Mouse (Mus musculus) limb, embryonic 10.5 days (tissue): Measurements from ENCODE around the gene Gm10392. TPM values are rescaled to one million over a fixed set of nuclear protein-coding genes. Genes with fewer than 3 reads are reported as not detected.
"Not testable (repeated sequence)": the region's sequence is repeated elsewhere in the genome, so short reads cannot be mapped to it uniquely, and the experiment has no call there.

Experiments used
- DNase-seq: peaks from one replicate; pipeline ENCODE4 v3.0.0-alpha.2; 2017; ENCODE audit warnings: low spot score
- H3K27ac ChIP-seq: fragments of 300-500 bp; sonication (generic); 2 replicates; pipeline ENCODE4 v1.5.1; 2016; ENCODE audit warnings: mild to moderate bottlenecking
- H3K27me3 ChIP-seq: fragments of 300-500 bp; sonication (generic); 2 replicates; pipeline ENCODE4 v1.6.1; 2016; ENCODE audit warnings: low read depth, mild to moderate bottlenecking; ENCODE audit not compliant: poor library complexity, severe bottlenecking
- H3K36me3 ChIP-seq: fragments of 300-500 bp; sonication (generic); 2 replicates; pipeline ENCODE4 v1.6.1; 2016; ENCODE audit warnings: mild to moderate bottlenecking, moderate library complexity
- H3K4me1 ChIP-seq: fragments of 300-500 bp; sonication (generic); 2 replicates; pipeline ENCODE4 v1.6.1; 2016
- H3K4me3 ChIP-seq: fragments of 300-500 bp; sonication (generic); 2 replicates; pipeline ENCODE4 v1.5.1; 2016; ENCODE audit warnings: mild to moderate bottlenecking, moderate library complexity
- H3K9me3 ChIP-seq: fragments of 300-500 bp; sonication (generic); replicated peaks from 2 replicates; pipeline ENCODE4 v1.6.1; 2016; ENCODE audit warnings: mild to moderate bottlenecking
- WGBS: fragments of 180-500 bp; shearing (Covaris S2); methylation state at CpG from one replicate; pipeline ENCODE4 v1.1.7; 2016; 5-methylcytosine and 5-hydroxymethylcytosine counted together
- polyA plus RNA-seq: library from polyadenylated mRNA; unstranded; fragments of >200 nt; fragmentation: Nextera tagmentation; extraction: Ambion mirVana; gene quantifications from 2 replicates; pipeline ENCODE4 v1.2.1, GENCODE M21; 2016

Gm10392 gene
- polyA plus RNA-seq, result 0.14 TPM in 1 of 2 replicates, not detected in the other

GRCm38 (mm10) chr11:77519043-77519442 is at the start of gene Gm10392:
Gene Gm10392, minus strand, starts transcription at chr11:77519198.
- Histone ChIP-seq H3K27ac (no peak within 1 kb of the TSS), H3K36me3 (no peaks in the 10 kb centered on the region), H3K9me3 (no peaks in the 10 kb centered on the region), H3K27me3 (peaks cover 49% of the 10 kb centered on the region), H3K4me1 (peaks cover 26% of the 10 kb centered on the region), H3K4me3 (no peak within 1 kb of the TSS)
- 70% methylated on average over 5 of the region's 5 CpGs for WGBS
- DNase-seq, result no peak

- H3K27me3 ChIP-seq, result no peaks in the 10 kb centered on the region
- no peaks in the 10 kb centered on the region for H3K4me1 ChIP-seq
- DNase-seq, result no peak
- H3K9me3 ChIP-seq, result no peaks in the 10 kb centered on the region
- H3K27ac ChIP-seq, result no peak overlapping the region
- 93% methylated on average over 7 of the region's 7 CpGs for WGBS
- no peak overlapping the region for H3K4me3 ChIP-seq
- H3K36me3 ChIP-seq, result peaks cover 98% of the 10 kb centered on the region
These were observed 26.3 kb upstream of the Gm10392 start for GRCm38 (mm10) chr11:77545261-77545660.

- DNase-seq, result no peak
- no peaks in the 10 kb centered on the region for H3K9me3 ChIP-seq
- no peaks in the 10 kb centered on the region for H3K27me3 ChIP-seq
- WGBS, result 90% methylated on average over 4 of the region's 4 CpGs
- no peak overlapping the region for H3K4me3 ChIP-seq
- H3K4me1 ChIP-seq, result no peaks in the 10 kb centered on the region
- no peak overlapping the region for H3K27ac ChIP-seq
- peaks cover 35% of the 10 kb centered on the region for H3K36me3 ChIP-seq
These were observed 13.3 kb upstream of the Gm10392 start for GRCm38 (mm10) chr11:77532202-77532846.

GRCm38 (mm10) chr11:77530862-77531261 is 11.9 kb upstream of the Gm10392 start:
- 94% methylated on average over 2 of the region's 2 CpGs for WGBS
- no peak overlapping the region for H3K27ac ChIP-seq

GRCm38 (mm10) chr11:77529644-77530043 is 10.6 kb upstream of the Gm10392 start:
- peaks cover 14% of the 10 kb centered on the region for H3K36me3 ChIP-seq
- DNase-seq, result no peak
- H3K9me3 ChIP-seq, result no peaks in the 10 kb centered on the region
- no peak overlapping the region for H3K4me3 ChIP-seq
- no peaks in the 10 kb centered on the region for H3K27me3 ChIP-seq
- no peak overlapping the region for H3K27ac ChIP-seq
- WGBS, result 90% methylated on average over 3 of the region's 3 CpGs
- H3K4me1 ChIP-seq, result no peaks in the 10 kb centered on the region

More at GRCm38 (mm10) chr11:77530862-77531261, 11.9 kb upstream of the Gm10392 start:
- H3K27me3 ChIP-seq, result no peaks in the 10 kb centered on the region
- H3K9me3 ChIP-seq, result no peaks in the 10 kb centered on the region
- no peak for DNase-seq
- no peak overlapping the region for H3K4me3 ChIP-seq
- H3K4me1 ChIP-seq, result no peaks in the 10 kb centered on the region
- peaks cover 21% of the 10 kb centered on the region for H3K36me3 ChIP-seq

- not testable (repeated sequence) for H3K4me1 ChIP-seq, H3K27ac ChIP-seq, H3K4me3 ChIP-seq, H3K9me3 ChIP-seq, DNase-seq, H3K27me3 ChIP-seq
- 86% methylated on average over 3 of the region's 3 CpGs for WGBS
- peaks cover 10% of the 10 kb centered on the region; the same call in 1 of the 2 replicates for H3K36me3 ChIP-seq
These were observed 9.4 kb upstream of the Gm10392 start for GRCm38 (mm10) chr11:77528420-77528819.

- H3K27me3 ChIP-seq, result no peaks in the 10 kb centered on the region
- 81% methylated on average over 3 of the region's 3 CpGs for WGBS
- H3K9me3 ChIP-seq, result no peaks in the 10 kb centered on the region
- H3K4me3 ChIP-seq, result no peak overlapping the region
- H3K4me1 ChIP-seq, result no peaks in the 10 kb centered on the region
- H3K36me3 ChIP-seq, result peaks cover 4% of the 10 kb centered on the region; the same call in 1 of the 2 replicates
- no peak overlapping the region for H3K27ac ChIP-seq
- no peak for DNase-seq
These were observed 6.9 kb upstream of the Gm10392 start for GRCm38 (mm10) chr11:77525804-77526486.

- H3K4me1 ChIP-seq, result peaks cover 8% of the 10 kb centered on the region
- no peak for DNase-seq
These were observed 1.9 kb upstream of the Gm10392 start for GRCm38 (mm10) chr11:77520601-77521529.

DNA sequence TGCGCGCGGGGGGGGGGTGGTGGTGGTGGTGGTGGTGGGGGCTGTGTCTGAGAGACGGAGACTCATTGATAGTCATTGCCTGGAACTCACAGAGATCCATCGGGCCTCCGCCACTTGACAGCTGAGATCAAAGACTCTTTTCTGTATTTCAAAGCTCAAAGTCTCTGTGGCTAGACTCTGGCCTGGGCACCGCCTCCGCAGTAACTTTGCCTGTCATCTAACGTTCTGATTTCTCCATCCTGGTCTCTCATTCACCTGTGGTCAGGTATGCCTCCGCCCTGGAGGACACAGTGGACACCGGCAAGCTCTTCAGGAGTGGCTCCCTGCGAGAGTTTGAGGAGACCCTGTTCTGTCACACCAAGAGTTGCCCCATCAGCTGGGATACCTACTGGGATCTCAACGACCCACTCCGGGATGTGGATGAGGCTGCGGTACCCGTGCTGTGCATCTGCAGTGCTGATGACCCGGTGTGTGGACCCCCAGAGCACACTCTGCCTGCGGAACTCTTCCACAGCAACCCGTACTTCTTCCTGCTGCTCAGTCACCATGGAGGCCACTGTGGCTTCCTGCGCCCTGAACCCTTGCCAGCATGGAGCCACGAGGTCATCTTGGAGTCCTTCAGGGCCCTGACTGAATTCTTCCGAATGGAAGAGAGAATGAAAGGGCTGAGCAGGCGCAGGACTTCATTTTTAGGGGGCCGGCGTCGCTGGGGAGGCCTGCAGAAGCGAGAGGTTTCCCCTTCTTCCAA is 773 bp downstream of the Gm10392 start:
- no peak for DNase-seq
- no peaks in the 10 kb centered on the region for H3K36me3 ChIP-seq
- 81% methylated on average over 27 of the region's 27 CpGs for WGBS
- peaks cover 31% of the 10 kb centered on the region for H3K4me1 ChIP-seq
- no peaks in the 10 kb centered on the region for H3K9me3 ChIP-seq
- H3K4me3 ChIP-seq, result no peak overlapping the region
- H3K27ac ChIP-seq, result no peak overlapping the region
- peaks cover 52% of the 10 kb centered on the region for H3K27me3 ChIP-seq

More at GRCm38 (mm10) chr11:77520601-77521529, 1.9 kb upstream of the Gm10392 start:
- 58% methylated on average over 5 of the region's 5 CpGs for WGBS
- H3K27ac ChIP-seq, result no peak overlapping the region
- H3K36me3 ChIP-seq, result no peaks in the 10 kb centered on the region
- H3K27me3 ChIP-seq, result peaks cover 31% of the 10 kb centered on the region
- no peak overlapping the region for H3K4me3 ChIP-seq
- no peaks in the 10 kb centered on the region for H3K9me3 ChIP-seq

GRCm38 (mm10) chr11:77516553-77517425 is 2.2 kb downstream of the Gm10392 start:
- Histone ChIP-seq H3K4me1 (peaks cover 40% of the 10 kb centered on the region), H3K36me3 (no peaks in the 10 kb centered on the region), H3K9me3 (no peaks in the 10 kb centered on the region), H3K4me3 (no peak overlapping the region; the same call in 1 of the 2 replicates), H3K27me3 (peaks cover 52% of the 10 kb centered on the region), H3K27ac (no peak overlapping the region)
- DNase-seq, result no peak
- 42% methylated on average over 5 of the region's 5 CpGs for WGBS

DNA sequence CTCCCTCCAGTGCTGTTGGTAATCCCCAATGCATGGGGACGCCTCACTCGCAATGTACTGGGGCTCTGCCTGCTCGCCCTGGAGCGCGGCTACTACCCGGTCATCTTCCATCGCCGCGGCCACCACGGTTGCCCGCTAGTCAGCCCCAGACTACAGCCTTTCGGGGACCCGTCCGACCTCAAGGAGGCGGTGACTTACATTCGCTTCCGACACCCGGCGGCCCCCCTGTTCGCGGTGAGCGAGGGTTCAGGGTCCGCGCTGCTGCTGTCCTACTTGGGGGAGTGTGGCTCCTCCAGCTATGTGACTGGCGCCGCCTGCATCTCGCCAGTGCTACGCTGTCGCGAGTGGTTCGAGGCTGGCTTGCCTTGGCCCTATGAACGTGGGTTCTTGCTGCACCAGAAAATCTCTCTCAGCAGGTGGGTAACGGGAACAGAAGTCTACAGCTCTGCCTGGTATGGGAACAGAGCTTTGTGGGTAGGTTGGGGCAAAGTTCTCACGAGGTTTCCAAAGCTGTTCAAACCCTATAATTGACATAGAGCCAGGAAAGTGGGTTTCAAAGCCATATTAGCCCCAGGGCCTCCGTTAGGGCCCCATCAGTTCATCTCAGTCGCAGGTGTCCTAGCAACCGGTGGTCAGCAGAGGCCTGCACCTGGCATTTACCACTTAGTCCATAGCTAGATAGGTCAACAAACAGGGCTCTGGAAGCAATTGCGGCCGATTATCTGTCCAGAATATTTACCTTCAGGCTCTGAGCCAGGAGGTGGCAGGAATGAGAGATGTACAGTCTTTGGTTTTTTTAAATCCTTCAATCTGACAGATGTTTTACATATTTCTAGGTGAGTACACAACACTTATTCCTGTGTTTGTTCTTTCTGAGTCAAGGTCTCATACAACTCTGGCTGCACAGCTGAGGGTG is 3.1 kb downstream of the Gm10392 start, which contains the start of gene Trp53i13:
TSS of gene Trp53i13 (minus strand) at position 344 of the 916 bp plus-strand sequence.
- peaks cover 40% of the 10 kb centered on the region for H3K4me1 ChIP-seq
- H3K27ac ChIP-seq, result peak within 1 kb of the TSS; percentile 56
- H3K9me3 ChIP-seq, result no peaks in the 10 kb centered on the region
- H3K27me3 ChIP-seq, result peaks cover 52% of the 10 kb centered on the region
- peak within 1 kb of the TSS; percentile 77 for H3K4me3 ChIP-seq
- no peak for DNase-seq
- H3K36me3 ChIP-seq, result no peaks in the 10 kb centered on the region
- WGBS, result 6% methylated on average over 39 of the region's 39 CpGs
